Mouse (Mus musculus): ENCODE data around the gene Fbxl22. TPM values are rescaled to one million over a fixed set of nuclear protein-coding genes. Genes with fewer than 3 reads are reported as not detected.

The Fbxl22 gene
- polyA plus RNA-seq (2014; fragmentation: Nextera tagmentation; extraction: Ambion mirVana): 2.5 and 3.0 TPM in 2 replicates

GRCm38 (mm10) chr9:66514256-66514770 lies at the start of gene Fbxl22:
Gene Fbxl22 (minus strand): TSS chr9:66514593.
- Histone ChIP-seq H3K9me3 (ENCODE audit: control insufficient read depth, low read length) (no peaks in the 10 kb centered on the region), H3K36me3 (ENCODE audit: control insufficient read depth, insufficient read depth, low read length) (peaks cover 8% of the 10 kb centered on the region; the same call in 1 of the 2 replicates), H3K4me3 (ENCODE audit: low read depth, low read length) (no peak within 1 kb of the TSS), H3K4me1 (replicated peaks; ENCODE audit: control insufficient read depth, insufficient read depth, low read length) (peaks cover 12% of the 10 kb centered on the region; the same call in 1 of the 2 replicates), H3K27me3 (ENCODE audit: control insufficient read depth, insufficient read depth, low read length) (no peaks in the 10 kb centered on the region), H3K4me2 (ENCODE audit: low read depth, low read length, severe bottlenecking) (no peak within 1 kb of the TSS), H3K9ac (ENCODE audit: low read length) (no peak within 1 kb of the TSS), H3K27ac (ENCODE audit: low read depth, low read length) (no peak within 1 kb of the TSS)
- ATAC-seq (replicated peaks; ENCODE audit: low FRiP score) (no peak), DNase-seq (ENCODE audit: low spot score) (peak; percentile 75)
- WGBS: 76% methylated on average over 17 of the region's 17 CpGs

DNA sequence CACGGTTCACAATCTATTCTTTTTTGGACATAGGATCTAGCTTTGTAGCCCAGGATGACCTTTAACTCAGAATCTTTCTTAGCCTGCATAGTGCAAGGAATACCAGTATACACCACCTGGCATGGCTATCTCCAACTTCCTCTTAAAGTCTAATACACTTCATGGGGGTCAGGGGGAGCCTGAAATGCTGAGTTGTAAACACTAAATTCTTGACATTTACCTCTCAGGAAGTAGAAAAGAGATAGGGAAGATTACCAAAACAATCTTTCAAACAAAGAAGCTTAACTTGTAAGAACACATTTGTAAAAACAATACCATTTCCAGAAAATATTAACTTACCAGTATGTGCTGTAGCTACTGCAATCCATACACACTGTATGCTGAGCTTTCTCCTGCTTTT lies 47.8 kb upstream of the Fbxl22 start:
- Histone ChIP-seq H3K36me3 (ENCODE audit: control insufficient read depth, insufficient read depth, low read length) (no peaks in the 10 kb centered on the region), H3K4me2 (ENCODE audit: low read depth, low read length, severe bottlenecking) (no peak overlapping the region), H3K4me1 (replicated peaks; ENCODE audit: control insufficient read depth, insufficient read depth, low read length) (no peaks in the 10 kb centered on the region), H3K4me3 (ENCODE audit: low read depth, low read length) (no peak overlapping the region), H3K27ac (ENCODE audit: low read depth, low read length) (no peak overlapping the region), H3K27me3 (ENCODE audit: control insufficient read depth, insufficient read depth, low read length) (no peaks in the 10 kb centered on the region), H3K9me3 (ENCODE audit: control insufficient read depth, low read length) (no peaks in the 10 kb centered on the region), H3K9ac (ENCODE audit: low read length) (no peak overlapping the region)
- ATAC-seq (replicated peaks; ENCODE audit: low FRiP score): no peak
- DNase-seq (ENCODE audit: low spot score): no peak
- 93% methylated on average over 1 of the region's 1 CpGs for WGBS

DNA sequence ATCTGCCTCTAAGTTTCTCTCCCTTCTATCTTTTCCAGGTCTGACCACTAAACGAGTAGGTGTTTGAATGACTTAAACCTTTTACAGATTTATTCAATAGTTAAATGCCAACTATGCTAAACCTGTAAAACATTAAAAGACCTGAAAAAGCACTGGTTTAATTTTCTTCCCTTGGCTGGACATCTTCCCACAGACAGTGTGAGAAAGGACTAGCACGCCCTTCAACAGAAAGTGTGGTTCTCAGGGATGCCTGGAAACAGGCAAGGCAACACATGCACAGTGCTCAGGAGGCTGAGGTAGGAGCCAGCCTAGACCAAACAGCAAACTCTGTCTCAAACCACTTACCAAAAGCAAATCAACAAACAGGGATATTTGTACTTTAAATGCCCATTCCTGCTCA lies 47.1 kb upstream of the Fbxl22 start:
- ATAC-seq (replicated peaks; ENCODE audit: low FRiP score) (no peak), DNase-seq (ENCODE audit: low spot score) (no peak)
- H3K27ac ChIP-seq (ENCODE audit: low read depth, low read length): no peak overlapping the region
- H3K4me2 ChIP-seq (ENCODE audit: low read depth, low read length, severe bottlenecking): no peak overlapping the region
- no peak overlapping the region for H3K4me3 ChIP-seq (ENCODE audit: low read depth, low read length)
- H3K27me3 ChIP-seq (ENCODE audit: control insufficient read depth, insufficient read depth, low read length): no peaks in the 10 kb centered on the region
- no peaks in the 10 kb centered on the region for H3K4me1 ChIP-seq (replicated peaks; ENCODE audit: control insufficient read depth, insufficient read depth, low read length)
- H3K9ac ChIP-seq (ENCODE audit: low read length): no peak overlapping the region
- WGBS: 94% methylated on average over 2 of the region's 2 CpGs
- H3K9me3 ChIP-seq (ENCODE audit: control insufficient read depth, low read length): no peaks in the 10 kb centered on the region
- no peaks in the 10 kb centered on the region for H3K36me3 ChIP-seq (ENCODE audit: control insufficient read depth, insufficient read depth, low read length)

- 66% methylated on average over 1 of the region's 1 CpGs for WGBS
- Histone ChIP-seq H3K27ac (ENCODE audit: low read depth, low read length) (no peak overlapping the region), H3K9me3 (ENCODE audit: control insufficient read depth, low read length) (no peaks in the 10 kb centered on the region), H3K4me1 (replicated peaks; ENCODE audit: control insufficient read depth, insufficient read depth, low read length) (no peaks in the 10 kb centered on the region), H3K4me2 (ENCODE audit: low read depth, low read length, severe bottlenecking) (no peak overlapping the region), H3K36me3 (ENCODE audit: control insufficient read depth, insufficient read depth, low read length) (no peaks in the 10 kb centered on the region), H3K27me3 (ENCODE audit: control insufficient read depth, insufficient read depth, low read length) (no peaks in the 10 kb centered on the region), H3K4me3 (ENCODE audit: low read depth, low read length) (no peak overlapping the region), H3K9ac (ENCODE audit: low read length) (no peak overlapping the region)
- ATAC-seq (replicated peaks; ENCODE audit: low FRiP score) (no peak), DNase-seq (ENCODE audit: low spot score) (no peak)
Measured at GRCm38 (mm10) chr9:66560728-66561127, 46.3 kb upstream of the Fbxl22 start.

DNA sequence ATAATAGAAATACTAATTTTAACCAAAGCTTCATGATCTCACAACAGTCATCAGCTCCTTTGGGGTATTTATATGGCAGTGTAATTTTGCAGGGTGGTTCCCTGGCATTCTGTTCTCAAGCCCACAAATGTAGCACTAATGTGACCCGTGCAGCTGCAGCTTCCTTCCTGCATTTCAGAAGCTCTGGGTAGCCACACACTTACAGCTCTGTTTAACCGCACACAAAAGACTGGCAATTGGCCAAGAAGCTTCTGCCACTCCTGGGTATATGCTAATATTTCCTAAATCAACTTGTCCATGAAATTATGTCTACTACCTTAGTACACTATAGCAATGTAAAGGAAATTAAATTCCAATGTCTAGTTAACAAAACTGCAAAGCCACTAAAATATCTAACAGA lies 45.9 kb upstream of the Fbxl22 start:
- no peak overlapping the region for H3K27ac ChIP-seq (ENCODE audit: low read depth, low read length)
- DNase-seq (ENCODE audit: low spot score): no peak
- no peak for ATAC-seq (replicated peaks; ENCODE audit: low FRiP score)

GRCm38 (mm10) chr9:66558971-66559370 lies 44.6 kb upstream of the Fbxl22 start:
- Histone ChIP-seq H3K27me3 (ENCODE audit: control insufficient read depth, insufficient read depth, low read length) (no peaks in the 10 kb centered on the region), H3K4me1 (replicated peaks; ENCODE audit: control insufficient read depth, insufficient read depth, low read length) (no peaks in the 10 kb centered on the region), H3K9ac (ENCODE audit: low read length) (no peak overlapping the region), H3K9me3 (ENCODE audit: control insufficient read depth, low read length) (no peaks in the 10 kb centered on the region), H3K4me2 (ENCODE audit: low read depth, low read length, severe bottlenecking) (no peak overlapping the region), H3K27ac (ENCODE audit: low read depth, low read length) (no peak overlapping the region), H3K4me3 (ENCODE audit: low read depth, low read length) (no peak overlapping the region), H3K36me3 (ENCODE audit: control insufficient read depth, insufficient read depth, low read length) (no peaks in the 10 kb centered on the region)
- ATAC-seq (replicated peaks; ENCODE audit: low FRiP score): no peak
- 97% methylated on average over 4 of the region's 4 CpGs for WGBS
- no peak for DNase-seq (ENCODE audit: low spot score)

More for the DNA sequence above, 45.9 kb upstream of the Fbxl22 start:
- no peak overlapping the region for H3K9ac ChIP-seq (ENCODE audit: low read length)
- H3K36me3 ChIP-seq (ENCODE audit: control insufficient read depth, insufficient read depth, low read length): no peaks in the 10 kb centered on the region
- H3K27me3 ChIP-seq (ENCODE audit: control insufficient read depth, insufficient read depth, low read length): no peaks in the 10 kb centered on the region
- 46% methylated on average over 2 of the region's 2 CpGs for WGBS
- no peaks in the 10 kb centered on the region for H3K4me1 ChIP-seq (replicated peaks; ENCODE audit: control insufficient read depth, insufficient read depth, low read length)
- H3K9me3 ChIP-seq (ENCODE audit: control insufficient read depth, low read length): no peaks in the 10 kb centered on the region
- H3K4me2 ChIP-seq (ENCODE audit: low read depth, low read length, severe bottlenecking): no peak overlapping the region
- no peak overlapping the region for H3K4me3 ChIP-seq (ENCODE audit: low read depth, low read length)

GRCm38 (mm10) chr9:66542785-66543184 lies 28.4 kb upstream of the Fbxl22 start:
- H3K27ac ChIP-seq (ENCODE audit: low read depth, low read length): no peak overlapping the region
- no peak overlapping the region for H3K9ac ChIP-seq (ENCODE audit: low read length)
- 88% methylated on average over 4 of the region's 4 CpGs for WGBS
- ATAC-seq (replicated peaks; ENCODE audit: low FRiP score) (no peak), DNase-seq (ENCODE audit: low spot score) (no peak)
- H3K36me3 ChIP-seq (ENCODE audit: control insufficient read depth, insufficient read depth, low read length): peaks cover 7% of the 10 kb centered on the region; the same call in 1 of the 2 replicates
- H3K4me3 ChIP-seq (ENCODE audit: low read depth, low read length): no peak overlapping the region
- H3K9me3 ChIP-seq (ENCODE audit: control insufficient read depth, low read length): no peaks in the 10 kb centered on the region
- H3K27me3 ChIP-seq (ENCODE audit: control insufficient read depth, insufficient read depth, low read length): no peaks in the 10 kb centered on the region
- no peak overlapping the region for H3K4me2 ChIP-seq (ENCODE audit: low read depth, low read length, severe bottlenecking)
- H3K4me1 ChIP-seq (replicated peaks; ENCODE audit: control insufficient read depth, insufficient read depth, low read length): no peaks in the 10 kb centered on the region

GRCm38 (mm10) chr9:66521595-66521994 lies 7.2 kb upstream of the Fbxl22 start:
- DNase-seq (ENCODE audit: low spot score) (no peak), ATAC-seq (replicated peaks; ENCODE audit: low FRiP score) (no peak)
- no peak overlapping the region for H3K27ac ChIP-seq (ENCODE audit: low read depth, low read length)
- H3K27me3 ChIP-seq (ENCODE audit: control insufficient read depth, insufficient read depth, low read length): no peaks in the 10 kb centered on the region
- H3K4me1 ChIP-seq (replicated peaks; ENCODE audit: control insufficient read depth, insufficient read depth, low read length): no peaks in the 10 kb centered on the region
- 98% methylated on average over 3 of the region's 3 CpGs for WGBS
- no peaks in the 10 kb centered on the region; the same call in 1 of the 2 replicates for H3K36me3 ChIP-seq (ENCODE audit: control insufficient read depth, insufficient read depth, low read length)
- no peaks in the 10 kb centered on the region for H3K9me3 ChIP-seq (ENCODE audit: control insufficient read depth, low read length)
- no peak overlapping the region for H3K9ac ChIP-seq (ENCODE audit: low read length)
- no peak overlapping the region for H3K4me2 ChIP-seq (ENCODE audit: low read depth, low read length, severe bottlenecking)
- no peak overlapping the region for H3K4me3 ChIP-seq (ENCODE audit: low read depth, low read length)

DNA sequence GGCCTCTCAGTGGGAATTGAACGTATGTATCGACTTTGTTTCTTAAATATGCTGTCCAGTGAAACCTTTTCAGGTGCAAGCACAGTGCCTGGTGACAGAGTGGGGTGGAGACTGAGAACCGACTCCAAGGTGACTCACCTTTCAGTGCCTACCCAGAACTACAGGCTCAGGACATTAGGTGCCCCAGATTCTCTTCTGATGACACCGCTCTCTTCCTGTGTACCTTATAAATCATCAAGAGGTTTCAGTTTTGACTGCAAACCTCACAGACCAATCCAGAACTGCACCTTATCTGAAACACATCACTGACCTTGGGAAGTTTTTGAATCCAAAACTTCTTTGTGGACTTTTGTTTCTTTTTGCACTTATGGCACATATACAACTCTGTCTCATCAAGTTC lies 5.9 kb upstream of the Fbxl22 start:
- Histone ChIP-seq H3K9ac (ENCODE audit: low read length) (no peak overlapping the region), H3K9me3 (ENCODE audit: control insufficient read depth, low read length) (no peaks in the 10 kb centered on the region), H3K4me1 (replicated peaks; ENCODE audit: control insufficient read depth, insufficient read depth, low read length) (no peaks in the 10 kb centered on the region), H3K4me2 (ENCODE audit: low read depth, low read length, severe bottlenecking) (no peak overlapping the region), H3K27me3 (ENCODE audit: control insufficient read depth, insufficient read depth, low read length) (no peaks in the 10 kb centered on the region), H3K36me3 (ENCODE audit: control insufficient read depth, insufficient read depth, low read length) (peaks cover 8% of the 10 kb centered on the region; the same call in 1 of the 2 replicates), H3K4me3 (ENCODE audit: low read depth, low read length) (no peak overlapping the region), H3K27ac (ENCODE audit: low read depth, low read length) (no peak overlapping the region)
- DNase-seq (ENCODE audit: low spot score) (no peak), ATAC-seq (replicated peaks; ENCODE audit: low FRiP score) (no peak)
- 97% methylated on average over 4 of the region's 4 CpGs for WGBS
